Mouse (Mus musculus): Measurements from ENCODE around the gene Ccdc85b.
A peak's percentile ranks its signal among the peaks of the same experiment; 100 is the strongest.
"Not testable (repeated sequence)": the region's sequence is repeated elsewhere in the genome, so short reads cannot be mapped to it uniquely, and the experiment has no call there.

Gene Ccdc85b

DNA sequence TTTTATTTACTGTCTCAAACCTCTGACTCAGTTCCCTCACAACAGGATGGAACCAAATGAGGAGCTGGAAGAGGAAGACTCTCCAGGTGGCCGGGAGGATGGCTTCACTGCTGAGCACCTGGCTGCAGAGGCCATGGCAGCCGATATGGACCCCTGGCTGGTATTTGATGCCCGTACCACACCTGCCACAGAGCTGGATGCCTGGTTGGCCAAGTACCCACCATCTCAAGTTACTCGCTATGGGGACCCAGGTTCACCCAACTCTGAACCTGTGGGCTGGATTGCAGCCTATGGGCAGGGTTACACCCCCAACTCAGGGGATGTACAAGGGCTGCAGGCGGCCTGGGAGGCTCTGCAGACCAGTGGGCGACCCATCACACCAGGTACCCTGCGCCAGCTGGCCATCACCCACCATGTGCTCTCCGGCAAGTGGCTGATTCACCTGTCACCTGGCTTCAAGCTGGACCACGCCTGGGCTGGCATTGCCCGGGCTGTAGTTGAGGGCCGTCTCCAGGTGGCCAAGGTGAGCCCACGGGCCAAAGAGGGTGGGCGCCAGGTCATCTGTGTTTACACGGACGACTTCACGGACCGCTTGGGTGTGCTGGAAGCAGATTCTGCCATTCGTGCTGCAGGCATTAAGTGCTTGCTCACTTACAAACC lies 31.7 kb downstream of the Ccdc85b start:
- no peak for DNase-seq (ENCODE audit: extremely low spot score, low read depth, low spot score)

DNA sequence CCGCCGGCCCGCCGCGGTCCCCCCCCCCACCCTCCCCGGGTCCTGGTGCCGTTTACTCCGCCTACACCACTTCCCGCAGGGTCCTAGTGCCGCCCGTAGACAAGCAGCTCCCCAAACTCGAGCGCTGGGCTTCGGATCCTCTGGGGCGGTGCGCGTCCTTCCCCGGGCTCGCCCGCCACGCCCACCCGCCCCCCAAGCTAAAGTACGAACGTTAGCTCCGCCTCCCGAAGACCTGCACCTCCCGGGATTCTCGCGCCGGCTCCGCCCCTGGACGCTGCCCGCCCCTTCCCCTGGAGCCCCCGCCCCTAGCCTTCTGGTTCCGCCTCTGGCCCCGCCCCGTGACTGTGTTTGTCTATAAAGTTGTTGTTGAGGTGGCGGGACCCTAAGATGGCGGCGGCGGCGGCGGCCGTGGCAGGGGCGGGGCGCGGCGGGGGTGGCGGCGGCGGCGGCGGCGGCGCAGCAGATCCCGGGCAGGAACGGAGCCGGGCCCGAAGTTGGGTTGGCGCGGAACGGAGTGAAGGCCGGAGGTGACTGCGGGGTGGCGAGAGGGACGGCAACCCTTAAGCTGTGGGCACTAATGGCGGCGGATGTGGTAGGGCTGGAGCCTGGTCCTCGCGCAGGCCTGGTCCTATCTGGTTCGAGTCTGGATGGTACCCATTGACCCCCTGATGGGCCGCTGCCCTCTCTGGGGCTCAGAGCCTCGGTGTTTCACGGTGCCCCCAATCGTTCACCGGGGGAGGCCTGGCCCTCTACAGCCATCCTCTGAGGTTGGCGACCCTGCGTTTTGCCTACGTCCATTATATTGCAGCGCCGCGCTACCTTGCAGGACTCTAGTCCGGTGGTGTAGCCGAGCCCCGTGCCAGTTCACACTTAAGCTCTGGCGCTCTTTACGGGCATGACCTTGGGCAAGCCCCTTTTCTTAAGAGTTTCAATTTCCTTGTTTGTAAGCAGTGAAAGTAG lies 32.6 kb downstream of the Ccdc85b start, which contains the start of the genes Drap1 and AI837181:
Gene Drap1 (minus strand): TSS at position 198 of the 960 bp plus-strand sequence.
Gene AI837181 (plus strand): TSS at position 363 of the 960 bp plus-strand sequence.
- peak; percentile 89 for DNase-seq (ENCODE audit: extremely low spot score, low read depth, low spot score)

DNA sequence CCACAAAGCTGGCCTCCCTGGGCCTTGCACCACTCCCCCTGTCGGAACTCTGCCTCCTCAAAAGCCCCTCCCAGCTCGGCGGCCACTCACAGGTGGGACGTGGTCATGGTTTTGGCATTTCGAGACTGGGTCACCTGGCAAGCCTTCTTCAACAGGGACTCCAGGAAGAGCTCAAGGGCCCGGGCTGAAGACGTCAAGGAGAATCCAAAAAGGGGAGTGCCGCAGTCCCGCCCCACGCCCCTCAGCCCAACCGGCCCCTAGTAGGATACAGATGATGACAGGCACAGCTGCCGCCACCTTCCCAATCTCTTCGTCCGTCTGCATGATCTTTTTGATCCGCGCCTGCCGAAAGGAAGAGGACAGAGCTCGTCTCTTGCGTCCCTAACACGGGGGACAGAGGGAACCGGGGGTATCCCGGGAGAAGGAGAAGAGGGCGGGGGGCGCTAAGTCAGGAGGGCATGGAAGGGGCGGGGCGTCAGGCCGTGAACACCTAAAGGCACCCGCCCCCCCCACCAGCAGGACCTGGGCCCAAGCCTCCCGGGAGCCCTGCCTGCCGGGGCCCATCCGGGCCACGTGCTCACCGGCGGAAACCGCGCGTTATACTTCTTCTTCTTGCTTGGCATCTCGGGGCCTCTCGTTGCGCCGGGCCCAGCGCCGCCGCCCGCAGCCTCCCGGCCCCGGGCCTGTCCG lies 33.5 kb downstream of the Ccdc85b start:
- no peak for DNase-seq (ENCODE audit: extremely low spot score, low read depth, low spot score)

DNA sequence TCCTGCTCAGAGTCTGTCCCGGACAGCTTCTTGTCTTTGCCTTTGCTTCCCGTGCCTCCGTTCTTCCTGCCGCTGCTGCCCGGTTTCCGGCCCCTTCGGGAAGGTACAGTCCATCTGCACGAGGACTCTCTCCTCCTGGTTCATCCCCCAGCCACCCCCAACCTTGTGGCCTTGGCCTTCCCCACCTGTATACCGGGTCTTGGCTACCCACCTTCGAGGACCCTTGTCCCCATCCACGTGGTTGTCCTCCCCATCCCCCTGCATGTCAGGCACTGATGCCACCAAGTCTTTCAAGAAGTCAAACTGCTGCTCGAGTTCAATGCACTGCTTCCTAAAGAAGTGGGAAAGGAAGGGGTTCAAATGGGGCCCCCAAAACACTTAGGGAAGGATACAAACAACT lies 34.1 kb downstream of the Ccdc85b start:
- DNase-seq (ENCODE audit: extremely low spot score, low read depth, low spot score) = no peak

DNA sequence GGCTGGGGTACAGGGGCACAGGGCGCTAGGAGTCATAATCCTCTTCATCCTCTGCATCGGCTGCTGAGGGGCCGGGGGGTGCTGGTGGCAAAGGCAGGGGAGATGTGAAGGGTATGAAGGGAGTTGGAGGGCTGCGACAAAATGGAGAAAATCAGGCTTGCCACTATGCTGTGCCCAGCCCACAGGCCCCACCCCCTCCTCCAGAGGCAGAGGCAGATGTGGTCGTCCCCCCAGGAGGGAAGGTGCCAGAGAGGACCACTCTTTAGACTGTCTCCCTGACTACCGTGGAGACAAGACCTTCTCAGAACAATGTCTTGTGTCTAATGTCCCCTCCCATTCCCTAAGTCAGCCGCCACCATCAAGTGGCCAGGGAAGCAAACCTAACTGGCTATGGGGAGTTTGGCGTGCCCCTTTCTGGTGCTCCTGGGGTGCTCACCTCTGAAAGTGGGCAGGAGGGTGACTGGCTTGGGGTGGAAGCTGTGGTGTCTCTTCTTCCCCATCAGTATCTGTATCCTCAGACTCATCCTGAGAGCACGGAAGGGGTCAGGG lies 34.7 kb downstream of the Ccdc85b start:
- DNase-seq (ENCODE audit: extremely low spot score, low read depth, low spot score) = no peak

DNA sequence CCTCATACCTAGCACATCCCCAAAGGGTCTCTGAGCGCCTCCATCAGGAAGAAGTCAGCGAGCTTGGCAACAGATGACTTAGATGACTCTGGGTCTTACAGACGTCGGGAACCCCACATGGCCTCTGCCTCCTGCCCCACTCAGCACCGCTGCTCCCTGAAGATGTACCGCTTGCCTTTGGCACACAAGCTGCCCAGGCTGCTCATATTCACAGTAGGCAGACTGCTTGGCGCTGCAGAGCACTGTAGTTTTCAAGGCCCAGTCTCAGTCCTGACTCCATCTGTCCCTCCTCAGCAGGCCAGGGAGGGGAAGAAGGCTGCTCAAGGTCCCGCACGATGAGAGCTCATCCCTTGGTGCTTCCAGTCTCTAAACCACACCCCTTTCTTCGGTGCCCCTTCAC lies 35.4 kb downstream of the Ccdc85b start:
- DNase-seq (ENCODE audit: extremely low spot score, low read depth, low spot score) = no peak

DNA sequence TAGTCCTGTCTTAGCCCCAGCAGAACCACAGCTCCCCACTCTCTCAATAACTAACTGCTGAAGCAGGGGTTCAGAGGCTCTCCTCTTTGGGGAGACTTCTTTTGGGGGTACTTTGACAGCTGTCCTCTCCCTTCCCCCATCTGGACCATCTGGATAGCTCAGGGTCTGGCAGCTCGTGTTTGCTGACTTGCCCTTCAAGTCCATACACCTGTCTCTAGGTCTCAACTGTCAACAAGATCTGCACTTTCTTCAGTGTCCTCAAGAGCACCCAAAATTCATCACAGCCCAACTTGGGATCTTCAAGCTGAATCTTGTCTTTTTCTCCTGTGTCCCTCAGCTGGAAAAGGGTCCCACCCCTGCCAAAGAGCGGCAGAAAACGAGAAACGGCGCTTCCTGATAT lies 35.9 kb downstream of the Ccdc85b start:
- no peak for DNase-seq (ENCODE audit: extremely low spot score, low read depth, low spot score)

DNA sequence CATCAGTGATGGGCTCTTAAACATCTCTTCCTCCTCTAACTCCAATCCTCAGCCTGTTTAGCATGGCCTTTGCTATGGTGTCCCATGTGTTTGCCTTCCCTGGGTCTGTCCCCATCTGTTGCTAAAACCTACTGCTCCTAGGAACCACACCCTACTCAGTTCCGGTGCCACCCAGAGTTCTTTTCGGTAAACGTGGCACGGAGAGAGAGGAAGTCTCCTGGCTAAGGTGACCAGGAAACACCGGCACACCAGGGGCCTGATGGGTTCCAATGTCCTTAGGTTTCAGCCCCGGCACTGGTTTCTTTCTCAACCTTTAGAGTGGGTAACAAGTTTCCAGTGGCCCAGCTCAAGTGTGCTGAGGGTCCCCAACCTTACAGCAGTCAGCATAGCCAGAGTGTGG lies 37.1 kb downstream of the Ccdc85b start:
- DNase-seq (ENCODE audit: extremely low spot score, low read depth, low spot score) = no peak

DNA sequence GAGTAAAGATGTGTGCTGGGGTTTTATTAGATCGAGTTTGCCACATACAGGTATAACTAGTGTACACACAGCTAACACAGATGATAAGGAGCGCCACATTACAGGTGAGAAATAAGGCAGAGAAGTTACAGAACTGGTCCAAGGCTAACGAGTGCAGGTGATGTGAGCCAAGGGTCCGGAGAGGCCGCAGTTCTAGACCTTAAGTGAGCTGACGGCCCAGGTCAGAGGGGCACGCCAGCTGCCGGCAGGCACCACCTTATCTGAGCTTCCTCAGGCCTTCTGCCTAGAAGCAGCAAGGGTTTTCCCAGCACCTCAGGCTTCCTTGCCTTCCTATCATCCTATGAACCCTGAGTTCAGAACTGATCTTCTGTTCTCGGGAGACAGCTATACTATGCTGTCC lies 38.1 kb downstream of the Ccdc85b start:
- DNase-seq (ENCODE audit: extremely low spot score, low read depth, low spot score) = no peak

DNA sequence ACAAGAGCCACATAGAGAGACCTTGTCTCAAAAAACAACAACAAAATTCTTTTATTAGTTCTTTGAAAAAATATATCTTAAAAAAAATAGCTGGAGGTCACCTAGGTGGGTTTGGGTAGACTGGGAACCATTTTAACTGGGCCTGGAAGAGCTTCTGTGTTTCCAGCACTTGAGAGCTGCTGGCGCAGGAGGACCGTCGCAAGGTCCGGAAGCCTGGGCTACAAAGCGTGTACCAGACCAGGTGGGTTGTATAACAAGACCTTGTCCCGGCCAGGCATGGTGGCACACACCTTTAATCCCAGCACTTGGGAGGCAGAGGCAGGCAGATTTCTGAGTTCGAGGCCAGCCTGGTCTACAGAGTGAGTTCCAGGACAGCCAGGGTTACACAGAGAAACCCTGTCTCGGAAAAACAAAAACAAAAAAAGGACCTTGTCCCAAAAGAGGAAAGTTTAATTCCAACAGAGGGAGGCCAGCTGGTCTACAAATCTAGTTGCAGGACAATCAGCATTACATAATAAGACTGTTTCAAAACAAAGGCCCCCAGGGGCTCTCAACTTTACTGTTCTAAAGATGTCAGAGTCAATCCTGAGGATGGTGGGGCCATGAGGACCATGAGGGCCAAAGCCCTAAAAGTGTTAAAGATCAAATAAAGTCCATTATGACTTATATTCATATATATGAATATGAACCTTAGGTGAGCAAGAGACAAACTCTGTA lies 38.8 kb downstream of the Ccdc85b start:
- DNase-seq (ENCODE audit: extremely low spot score, low read depth, low spot score) = no peak

DNA sequence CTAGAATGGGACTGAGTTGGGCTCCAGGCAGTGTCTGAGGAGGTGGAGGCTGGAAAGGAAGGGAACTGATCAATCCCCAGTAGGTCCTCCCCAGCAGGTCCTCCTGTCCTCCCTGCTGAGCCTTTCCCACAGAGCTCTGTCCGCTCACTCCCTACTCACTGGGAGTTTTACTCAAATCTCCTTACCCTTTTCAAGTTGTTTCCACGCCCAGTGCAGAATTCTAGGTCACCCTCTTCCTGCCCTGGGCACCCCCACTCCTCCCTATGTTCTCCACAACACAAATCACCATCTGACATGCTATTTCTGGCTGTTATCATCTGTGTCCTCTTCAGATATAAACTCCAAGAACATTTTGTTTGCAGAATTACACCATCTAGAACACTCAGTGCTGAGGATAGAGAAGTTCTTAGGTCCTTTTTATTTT lies 43.1 kb downstream of the Ccdc85b start:
- no peak for DNase-seq (ENCODE audit: extremely low spot score, low read depth, low spot score)

DNA sequence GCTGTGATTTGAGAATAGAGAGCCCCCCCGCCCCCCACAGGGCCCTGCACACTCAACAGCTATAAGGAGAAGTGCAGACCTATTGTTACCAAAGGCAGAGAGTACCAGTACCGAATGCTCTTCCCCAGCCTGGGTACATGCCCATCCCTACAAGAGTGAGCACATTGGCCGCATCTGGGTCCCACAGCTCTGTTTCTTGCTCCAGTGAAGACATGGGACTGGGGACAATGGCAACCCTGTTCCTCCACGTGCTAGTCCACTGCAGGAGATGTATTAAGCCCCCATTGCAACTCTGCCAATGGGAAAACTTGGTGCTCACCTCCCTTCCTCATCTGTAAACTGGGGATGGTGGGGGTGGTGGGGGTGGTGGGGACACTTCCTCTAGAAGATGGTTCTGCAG lies 43.9 kb downstream of the Ccdc85b start:
- DNase-seq (ENCODE audit: extremely low spot score, low read depth, low spot score) = no peak

DNA sequence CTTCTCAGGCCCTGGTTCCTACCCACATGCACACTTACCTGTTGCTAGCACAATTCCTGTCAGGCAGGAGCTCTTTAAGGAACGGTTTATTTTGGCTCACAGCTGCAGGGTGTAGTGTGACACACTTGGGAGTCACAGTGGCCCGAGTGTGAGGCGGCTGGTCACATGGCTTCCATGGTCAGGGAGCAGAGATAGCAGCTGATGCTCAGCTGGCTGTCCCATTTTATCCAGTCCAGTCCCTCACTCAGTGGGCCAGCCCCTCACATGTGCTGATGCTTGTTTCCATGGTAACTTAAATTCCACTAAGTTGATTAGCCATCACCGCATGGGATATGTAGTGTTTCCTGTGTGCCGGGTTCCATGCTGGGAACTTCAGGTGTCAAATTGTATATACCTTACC lies 45.7 kb downstream of the Ccdc85b start:
- no peak for DNase-seq (ENCODE audit: extremely low spot score, low read depth, low spot score)

DNA sequence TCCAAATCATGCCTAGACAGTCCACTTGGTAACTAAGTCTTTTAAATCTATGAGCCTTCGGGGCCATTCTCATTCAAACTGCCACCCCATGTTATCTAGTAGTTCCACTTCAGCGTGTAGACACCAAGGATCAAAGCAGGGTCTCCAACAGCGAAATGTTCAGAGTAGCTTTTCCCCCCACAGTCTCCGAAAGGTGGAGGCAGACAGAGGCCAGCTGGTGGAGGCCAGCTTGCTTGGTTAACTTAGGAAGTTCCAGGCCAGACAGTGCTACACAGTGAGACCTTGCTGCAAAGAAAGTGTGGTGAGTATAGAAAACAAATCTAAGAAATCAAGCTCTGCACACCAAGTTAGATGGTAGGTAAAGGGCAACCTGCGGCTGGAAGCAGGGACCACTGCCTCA lies 47.1 kb downstream of the Ccdc85b start:
- DNase-seq (ENCODE audit: extremely low spot score, low read depth, low spot score) = no peak

DNA sequence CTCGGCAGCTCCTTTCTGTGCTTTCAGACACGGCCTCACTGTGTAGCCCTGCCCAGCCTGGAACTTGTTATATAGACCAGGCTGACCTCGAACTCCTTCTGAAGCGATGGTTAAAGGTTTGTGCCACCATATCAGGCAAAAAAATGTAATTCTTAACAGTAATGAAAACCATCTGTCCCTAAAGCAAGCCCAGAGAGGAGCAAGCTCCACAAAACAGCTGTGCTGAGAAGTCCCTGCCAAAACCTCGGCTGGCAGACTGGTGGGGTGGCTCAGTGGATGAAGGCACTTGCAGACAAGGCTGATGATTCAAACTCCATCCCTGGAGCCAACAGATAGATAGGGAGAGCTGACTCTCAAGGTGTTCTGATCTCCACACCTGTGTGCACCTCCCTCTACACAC lies 48.6 kb downstream of the Ccdc85b start:
- no peak for DNase-seq (ENCODE audit: extremely low spot score, low read depth, low spot score)

DNA sequence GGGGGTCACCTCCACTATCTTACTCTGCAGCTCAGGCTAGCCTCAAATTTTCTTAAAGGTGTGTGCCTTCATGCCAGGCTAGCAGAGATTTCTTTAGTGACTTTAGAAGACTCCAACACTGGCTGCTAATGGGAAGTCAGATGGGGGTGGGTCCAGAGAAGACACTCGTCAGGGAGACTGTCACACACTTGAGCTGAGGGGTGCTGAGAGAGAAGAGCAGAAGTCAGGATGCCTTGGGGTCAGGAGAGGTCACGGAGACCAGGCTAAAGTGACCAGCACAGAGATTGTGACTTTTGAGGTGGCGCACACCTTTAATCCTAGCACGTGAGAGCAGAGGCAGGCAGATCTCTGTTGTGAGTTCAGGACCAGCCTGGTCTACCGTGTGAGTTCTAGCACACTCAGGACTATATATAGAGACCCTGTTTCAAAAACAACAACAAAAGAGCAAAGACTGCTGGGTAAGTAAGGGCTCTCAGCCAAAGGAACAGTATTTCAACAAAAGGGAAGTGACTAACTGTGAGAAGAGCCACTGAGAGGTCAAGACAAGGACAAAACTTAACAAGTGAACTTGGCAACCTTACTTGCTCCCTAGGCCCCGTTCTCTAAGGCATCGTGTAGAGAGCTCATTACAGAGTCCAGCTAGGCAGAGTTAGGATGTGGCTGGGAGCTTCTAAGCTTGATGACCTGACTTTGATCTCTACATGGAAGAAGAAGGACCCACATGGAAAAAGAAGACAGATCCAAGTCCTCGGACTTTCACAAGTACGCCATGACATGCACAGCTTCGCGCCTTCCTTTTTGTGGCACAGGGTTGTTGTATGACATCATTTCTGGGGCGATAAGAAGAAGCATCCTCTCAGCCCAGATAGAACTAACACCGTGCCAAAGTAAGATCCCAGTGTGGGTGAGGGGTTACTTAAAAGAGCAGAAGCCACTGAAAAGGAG lies 49.4 kb downstream of the Ccdc85b start:
- no peak for DNase-seq (ENCODE audit: extremely low spot score, low read depth, low spot score)

DNA sequence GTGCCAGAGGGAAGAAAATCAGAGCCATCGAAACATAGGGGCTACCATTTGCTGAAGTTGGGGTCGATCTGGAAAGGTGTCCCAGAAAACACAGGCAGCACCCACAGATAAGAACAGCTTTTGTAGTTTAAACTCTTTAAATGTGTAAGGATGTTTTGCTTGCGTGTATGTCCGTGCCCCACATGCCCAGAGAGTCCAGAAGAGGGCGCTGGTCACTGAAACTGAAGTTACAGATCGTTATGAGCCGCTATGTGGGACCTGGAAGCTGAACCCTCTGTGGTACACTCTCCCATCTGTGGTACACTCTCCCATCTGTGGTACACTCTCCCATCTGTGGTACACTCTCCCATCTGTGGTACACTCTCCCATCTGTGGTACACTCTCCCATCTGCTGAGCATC lies 50.6 kb downstream of the Ccdc85b start:
- DNase-seq (ENCODE audit: extremely low spot score, low read depth, low spot score) = no peak

DNA sequence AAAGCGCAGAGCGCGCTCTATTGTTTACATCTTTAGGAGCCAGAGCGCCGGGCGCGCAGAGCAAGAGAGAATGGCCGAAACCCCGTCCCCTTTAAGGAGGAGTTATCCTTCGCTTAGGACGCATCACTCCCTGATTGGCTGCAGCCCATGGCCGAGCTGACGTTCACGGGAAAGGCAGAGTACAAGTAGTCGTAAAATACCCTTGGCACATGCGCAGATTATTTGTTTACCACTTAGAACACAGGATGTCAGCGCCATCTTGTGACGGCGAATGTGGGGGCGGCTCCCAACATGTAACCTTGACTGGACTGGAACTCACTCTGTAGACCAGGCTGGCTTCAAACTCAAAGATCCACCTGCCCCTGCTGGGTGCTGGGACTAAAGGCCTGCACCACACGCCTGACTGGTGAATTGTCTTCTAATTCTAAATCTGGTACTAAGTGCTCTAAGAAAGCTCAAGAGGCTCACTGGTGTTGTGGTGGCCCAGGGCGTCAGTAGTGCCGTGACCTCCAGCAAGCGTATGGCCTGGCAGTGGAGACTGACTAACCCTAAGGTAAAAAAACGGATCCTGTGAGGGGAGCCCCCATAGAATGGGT lies 51.1 kb downstream of the Ccdc85b start:
- not testable (repeated sequence) for DNase-seq (ENCODE audit: extremely low spot score, low read depth, low spot score)

DNA sequence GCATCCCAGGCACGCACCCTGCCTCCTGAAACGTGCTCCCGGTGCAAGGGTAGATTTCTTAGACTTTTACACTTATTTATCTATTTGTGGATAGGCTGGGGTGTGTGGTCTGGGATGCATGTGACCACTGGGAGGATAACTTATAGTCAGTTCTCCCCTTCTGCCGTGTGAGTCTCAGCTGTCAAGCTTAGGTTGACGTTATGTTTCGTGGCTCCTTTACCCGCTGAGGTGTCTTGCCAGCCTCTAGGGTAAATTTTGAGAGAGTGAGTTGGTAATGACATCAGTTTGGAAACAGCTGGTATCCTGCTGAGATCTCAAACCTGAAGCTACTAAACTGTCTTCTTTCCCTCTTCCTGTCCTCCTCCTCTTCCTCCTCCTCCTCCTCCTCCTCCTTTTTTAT lies 51.8 kb downstream of the Ccdc85b start:
- no peak for DNase-seq (ENCODE audit: extremely low spot score, low read depth, low spot score)

All from hindlimb bud, embryonic 11.5 days (tissue).